Mouse (Mus musculus) MEL (cell line): Measurements from ENCODE around the gene Rrp12. TPM values are rescaled to one million over a fixed set of nuclear protein-coding genes. Genes with fewer than 3 reads are reported as not detected.
A peak's percentile ranks its signal among the peaks of the same experiment; 100 is the strongest.

Experiments used
- DNase-seq: peaks from one replicate; pipeline ENCODE4 v3.0.0; 2011; ENCODE audit warnings: low read depth, low spot score
- H3K27ac ChIP-seq: 2 replicates; pipeline ENCODE4 v1.5.1; 2012; ENCODE audit warnings: low read depth, mild to moderate bottlenecking, control low read depth, low read length, moderate library complexity; ENCODE audit not compliant: control insufficient read depth
- H3K27me3 ChIP-seq, 2 experiments: fragments of 150-350 bp in 1 of 2; sonication (generic) in 1 of 2; 2 replicates each; pipeline ENCODE4 v1.6.1; 2012; ENCODE audit warnings: low read length in 2 of 2, mild to moderate bottlenecking in 2 of 2, improper control_type of control experiment in 1 of 2, moderate library complexity in 1 of 2; ENCODE audit not compliant: insufficient read depth in 2 of 2, control insufficient read depth in 1 of 2
- H3K36me3 ChIP-seq, 2 experiments: 2 replicates each; pipeline ENCODE4 v1.6.1; 2012 to 2014; ENCODE audit warnings: low read length in 2 of 2, improper control_type of control experiment in 1 of 2, inconsistent platforms in 1 of 2, mild to moderate bottlenecking in 1 of 2; ENCODE audit not compliant: insufficient read depth in 2 of 2, control insufficient read depth in 1 of 2
- H3K4me1 ChIP-seq, 2 experiments: fragments of 150-350 bp in 1 of 2; sonication (generic) in 1 of 2; 2 replicates each; pipeline ENCODE4 v1.6.1; 2012; ENCODE audit warnings: low read length in 2 of 2, improper control_type of control experiment in 1 of 2, mild to moderate bottlenecking in 1 of 2; ENCODE audit not compliant: insufficient read depth in 2 of 2, control insufficient read depth in 1 of 2
- H3K4me3 ChIP-seq, 2 experiments: fragments of 150-350 bp in 1 of 2; sonication (generic) in 1 of 2; 2 replicates each; pipeline ENCODE4 v1.5.1; 2012; ENCODE audit warnings: low read depth in 2 of 2, low read length in 2 of 2, mild to moderate bottlenecking in 2 of 2, moderate library complexity in 2 of 2, control low read depth in 1 of 2, improper control_type of control experiment in 1 of 2; ENCODE audit not compliant: control insufficient read depth in 1 of 2, insufficient read depth in 1 of 2
- H3K79me2 ChIP-seq: 2 replicates; pipeline ENCODE4 v1.6.1; 2012; ENCODE audit warnings: mild to moderate bottlenecking, low read length, moderate library complexity; ENCODE audit not compliant: control insufficient read depth, poor library complexity, insufficient read depth
- H3K9ac ChIP-seq: 2 replicates; pipeline ENCODE4 v1.6.1; 2012; ENCODE audit warnings: low read depth, mild to moderate bottlenecking, control low read depth, low read length, moderate library complexity; ENCODE audit not compliant: control insufficient read depth, poor library complexity, severe bottlenecking
- H3K9me3 ChIP-seq: fragments of 150-350 bp; sonication (generic); replicated peaks from 2 replicates; pipeline ENCODE4 v1.6.1; 2012; ENCODE audit warnings: mild to moderate bottlenecking, low read length, improper control_type of control experiment, moderate library complexity; ENCODE audit not compliant: insufficient read depth
- BHLHE40 ChIP-seq: IDR thresholded peaks from 2 replicates; pipeline ENCODE4 v1.6.1; 2012; ENCODE audit warnings: low read depth, mild to moderate bottlenecking, inconsistent platforms, low read length, improper control_type of control experiment, borderline replicate concordance
- CHD2 ChIP-seq: IDR thresholded peaks from 2 replicates; pipeline ENCODE4 v1.6.1; 2011; ENCODE audit warnings: low read length, improper control_type of control experiment
- E2F4 ChIP-seq: IDR thresholded peaks from 2 replicates; pipeline ENCODE4 v1.6.1; 2011; ENCODE audit warnings: low read depth, low read length, improper control_type of control experiment, borderline replicate concordance
- ETS1 ChIP-seq: IDR thresholded peaks from 2 replicates; pipeline ENCODE4 v1.6.1; 2012; ENCODE audit warnings: low read depth, mild to moderate bottlenecking, inconsistent platforms, low read length, improper control_type of control experiment, moderate library complexity
- NELFE ChIP-seq: IDR thresholded peaks from 2 replicates; pipeline ENCODE4 v1.6.1; 2011; ENCODE audit warnings: low read depth, low read length, improper control_type of control experiment
- RCOR1 ChIP-seq: IDR thresholded peaks from 2 replicates; pipeline ENCODE4 v1.6.1; 2012; ENCODE audit warnings: low read depth, mild to moderate bottlenecking, inconsistent platforms, low read length, improper control_type of control experiment
- SIN3A ChIP-seq: IDR thresholded peaks from 2 replicates; pipeline ENCODE4 v1.6.1; 2012; ENCODE audit warnings: low read length, improper control_type of control experiment, inconsistent platforms
- SMC3 ChIP-seq: IDR thresholded peaks from 2 replicates; pipeline ENCODE4 v1.6.1; 2011; ENCODE audit warnings: low read depth, low read length, improper control_type of control experiment
- TBP ChIP-seq: IDR thresholded peaks from 2 replicates; pipeline ENCODE4 v1.8.0; 2011; ENCODE audit warnings: low read depth, low read length, improper control_type of control experiment
- TCF12 ChIP-seq: IDR thresholded peaks from 2 replicates; pipeline ENCODE4 v1.6.1; 2014; ENCODE audit warnings: low read depth, mild to moderate bottlenecking, inconsistent platforms, low read length, improper control_type of control experiment, moderate library complexity
- UBTF ChIP-seq: IDR thresholded peaks from 2 replicates; pipeline ENCODE4 v1.6.1; 2012; ENCODE audit warnings: low read depth, mild to moderate bottlenecking, inconsistent platforms, low read length, improper control_type of control experiment, moderate library complexity, borderline replicate concordance; ENCODE audit not compliant: insufficient read depth
- ZKSCAN1 ChIP-seq: IDR thresholded peaks from 2 replicates; pipeline ENCODE4 v1.6.1; 2012; ENCODE audit warnings: low read depth, mild to moderate bottlenecking, inconsistent platforms, low read length, improper control_type of control experiment, moderate library complexity
- ZMIZ1 ChIP-seq: IDR thresholded peaks from 2 replicates; pipeline ENCODE4 v1.6.1; 2012; ENCODE audit warnings: low read depth, mild to moderate bottlenecking, inconsistent platforms, low read length, improper control_type of control experiment, moderate library complexity
- ZNF384 ChIP-seq: IDR thresholded peaks from 2 replicates; pipeline ENCODE4 v1.6.1; 2012; ENCODE audit warnings: low read depth, mild to moderate bottlenecking, inconsistent platforms, low read length, improper control_type of control experiment
- polyA plus RNA-seq, 2 experiments: library from polyadenylated mRNA; stranded (reverse) in 1 of 2; unstranded in 1 of 2; fragments of >175 nt in 1 of 2; fragments of >200 nt in 1 of 2; gene quantifications; 2 replicates each; pipeline versions ENCODE4 v1.2.1 to v1.2.4; 2012; ENCODE audit warnings: low replicate concordance in 2 of 2, low read depth in 1 of 2; ENCODE audit not compliant: insufficient read length in 2 of 2, insufficient read depth in 1 of 2, missing spikeins in 1 of 2
- total RNA-seq: library from RNA; depleted of rRNA; stranded (reverse); fragments of 300-350 nt; gene quantifications from 2 replicates; pipeline ENCODE4 v1.2.3, GENCODE M21; 2012

Gene Rrp12
- total and polyA plus RNA-seq, 3 experiments, result 44.5 to 134 (median 106) TPM

GRCm38 (mm10) chr19:41898860-41899259 is 2.9 kb upstream of the Rrp12 start (continued):
- TF ChIP-seq TCF12 (no peak), CHD2 (no peak), SIN3A (peak; percentile 76), SMC3 (peak; percentile 90), UBTF (no peak), RCOR1 (no peak)

GRCm38 (mm10) chr19:41896319-41896711 is 342 bp upstream of the Rrp12 start:
- Histone ChIP-seq H3K4me3 (peak overlapping the region; percentile 86 to 87), H3K27me3 (no peaks in the 10 kb centered on the region), H3K27ac (no peak overlapping the region), H3K36me3 (peaks cover 2 to 22% of the 10 kb centered on the region in 2 experiments), H3K9me3 (no peaks in the 10 kb centered on the region), H3K4me1 (peaks cover 5 to 24% of the 10 kb centered on the region in 2 experiments), H3K9ac (peak overlapping the region; percentile 39), H3K79me2 (peaks cover 22% of the 10 kb centered on the region)
- no peak for DNase-seq
- TF ChIP-seq BHLHE40 (0 out of 2 replicates have a peak, but pooled peaks have one; percentile 2), E2F4 (no peak)

GRCm38 (mm10) chr19:41894959-41895358 is 1.0 kb downstream of the Rrp12 start:
- Histone ChIP-seq H3K79me2 (peaks cover 22% of the 10 kb centered on the region), H3K36me3 (peaks cover 2 to 16% of the 10 kb centered on the region in 2 experiments), H3K27me3 (no peaks in the 10 kb centered on the region), H3K4me1 (peaks cover 5 to 15% of the 10 kb centered on the region in 2 experiments; a peak in 3 of 4 replicates), H3K4me3 (peak overlapping the region; percentile 86 to 87), H3K27ac (peak overlapping the region; percentile 77; the same call in 1 of the 2 replicates), H3K9me3 (no peaks in the 10 kb centered on the region), H3K9ac (peak overlapping the region; percentile 84)
- TF ChIP-seq NELFE (0 out of 2 replicates have a peak, but pooled peaks have one; percentile 23), ZMIZ1 (no peak), ZNF384 (no peak), ZKSCAN1 (no peak), ETS1 (peak; percentile 40; the same call in 1 of the 2 replicates), TBP (no peak)
- peak; percentile 69 for DNase-seq
